Mouse (Mus musculus) hematopoietic stem cell, adult 5-6 weeks (primary cell): ENCODE measurements around the gene Slc25a17. TPM values are rescaled to one million over a fixed set of nuclear protein-coding genes. Genes with fewer than 3 reads are reported as not detected.

Source experiments
- ATAC-seq, 2 experiments: fragments of 125-278 bp in 1 of 2; replicated peaks in 1 of 2; 2 replicates each; pipeline ENCODE4 v1.8.0; 2016 to 2017; ENCODE audit warnings: inconsistent platforms in 2 of 2, mild to moderate bottlenecking in 2 of 2, moderate number of reproducible peaks in 2 of 2, low read depth in 1 of 2, moderate TSS enrichment in 1 of 2; ENCODE audit not compliant: low FRiP score in 2 of 2, poor library complexity in 2 of 2, severe bottlenecking in 2 of 2, insufficient read depth in 1 of 2, low TSS enrichment in 1 of 2
- total RNA-seq: library from RNA; stranded (forward); fragments of 172-1452, 232-1000 nt; gene quantifications from 2 replicates; pipeline ENCODE4 v1.2.3, GENCODE M21; 2017

The Slc25a17 gene
- total RNA-seq, 1 experiment from 2014 or later = 97.1 TPM

- peak; percentile 56 to 57; a peak in 3 of 4 replicates for ATAC-seq
Observed at GRCm38 (mm10) chr15:81361022-81361404, 401 bp upstream of the Slc25a17 start.

GRCm38 (mm10) chr15:81359421-81359820, 1.2 kb downstream of the Slc25a17 start:
- ATAC-seq = no peak

GRCm38 (mm10) chr15:81358943-81359342, 1.7 kb downstream of the Slc25a17 start:
- no peak for ATAC-seq

- no peak for ATAC-seq
Observed at GRCm38 (mm10) chr15:81356946-81357345, 3.7 kb downstream of the Slc25a17 start.

GRCm38 (mm10) chr15:81355146-81355761, 5.4 kb downstream of the Slc25a17 start:
- ATAC-seq = peak in 1 of 2 experiments; percentile 64; a peak in 1 of 4 replicates

- no peak for ATAC-seq
Observed at GRCm38 (mm10) chr15:81352638-81353037, 8.0 kb downstream of the Slc25a17 start.

- ATAC-seq = no peak
Observed at GRCm38 (mm10) chr15:81350401-81350800, 10.2 kb downstream of the Slc25a17 start.

- no peak for ATAC-seq
Observed at GRCm38 (mm10) chr15:81348366-81348765, 12.2 kb downstream of the Slc25a17 start.

GRCm38 (mm10) chr15:81347466-81347865, 13.1 kb downstream of the Slc25a17 start:
- ATAC-seq = no peak

GRCm38 (mm10) chr15:81341426-81341825, 19.2 kb downstream of the Slc25a17 start:
- no peak for ATAC-seq

GRCm38 (mm10) chr15:81339158-81339557, 21.5 kb downstream of the Slc25a17 start:
- no peak for ATAC-seq

- no peak for ATAC-seq
Observed at GRCm38 (mm10) chr15:81336466-81336865, 24.1 kb downstream of the Slc25a17 start.

- no peak for ATAC-seq
Observed at GRCm38 (mm10) chr15:81332517-81332916, 28.1 kb downstream of the Slc25a17 start.

- ATAC-seq = no peak
Observed at GRCm38 (mm10) chr15:81330816-81331433, 29.7 kb downstream of the Slc25a17 start.

- no peak for ATAC-seq
Observed at GRCm38 (mm10) chr15:81329721-81330369, 30.8 kb downstream of the Slc25a17 start.

GRCm38 (mm10) chr15:81327501-81327900, 33.1 kb downstream of the Slc25a17 start:
- ATAC-seq = no peak

- ATAC-seq = no peak
Observed at GRCm38 (mm10) chr15:81324979-81325378, 35.6 kb downstream of the Slc25a17 start.

GRCm38 (mm10) chr15:81320137-81320536, 40.5 kb downstream of the Slc25a17 start:
- no peak for ATAC-seq
